Mouse (Mus musculus): Measurements from ENCODE around the gene Dmrtc2. TPM values are rescaled to one million over a fixed set of nuclear protein-coding genes. Genes with fewer than 3 reads are reported as not detected.
"Not testable (repeated sequence)": the region's sequence is repeated elsewhere in the genome, so short reads cannot be mapped to it uniquely, and the experiment has no call there.

Dmrtc2 gene
- total RNA-seq (2021): not detected in 2 replicates
- long read RNA-seq: 0 reads

DNA sequence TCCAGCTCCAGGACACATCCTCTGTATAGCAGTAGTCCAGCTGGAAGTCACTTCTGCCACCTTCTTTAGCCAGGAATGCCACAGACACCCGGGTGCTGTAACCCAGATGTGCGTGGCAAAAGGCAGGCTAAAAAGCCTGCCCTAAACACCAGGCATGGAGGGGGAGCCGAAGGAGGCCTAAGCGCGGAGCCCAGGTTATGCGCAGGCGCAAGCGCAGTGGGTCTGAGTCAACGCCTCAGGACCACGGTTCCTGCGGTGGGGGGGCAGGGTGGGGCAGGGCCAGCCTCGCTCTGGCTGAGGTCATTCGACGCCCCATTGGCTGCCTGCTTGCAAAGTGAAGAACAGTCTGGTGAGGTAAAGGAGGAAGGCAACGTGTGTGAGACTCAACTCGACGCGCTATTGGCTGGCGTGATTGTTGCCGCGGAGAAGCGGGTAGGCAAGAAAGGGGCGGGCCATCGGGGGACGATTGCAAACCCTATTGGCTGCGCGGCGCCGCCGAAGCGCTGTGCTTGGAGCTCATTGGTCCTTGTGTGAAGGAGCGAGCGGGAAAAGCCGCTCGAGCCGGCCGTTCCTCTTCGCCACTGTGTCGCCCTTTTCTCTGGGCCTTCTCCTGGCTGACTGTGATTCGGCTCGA lies at the start of gene Dmrtc2, which contains the start of gene Lypd4:
Gene Dmrtc2 (plus strand): TSS at position 526 of the 634 bp plus-strand sequence.
Gene Lypd4 (minus strand): TSS at position 410 of the 634 bp plus-strand sequence.
- DNase-seq: no peak

DNA sequence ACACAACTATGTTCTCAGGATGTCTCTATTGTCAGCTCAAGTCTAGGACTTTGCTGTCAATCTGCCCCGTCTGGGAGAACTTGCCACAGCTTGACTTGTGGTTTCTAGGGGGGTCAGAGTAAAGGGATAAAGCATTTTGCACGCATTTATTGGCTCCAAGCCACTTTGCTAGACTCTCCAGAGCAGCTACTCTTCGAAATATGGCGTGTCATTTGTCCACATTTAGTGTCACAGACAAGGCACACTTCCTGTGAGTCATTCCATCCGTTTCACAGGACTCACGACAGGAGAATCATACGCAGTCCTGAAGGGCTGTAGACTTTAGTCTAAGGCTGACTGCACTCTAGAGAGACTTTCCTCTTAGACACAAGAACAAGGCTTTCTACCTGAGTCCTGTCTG lies 45.4 kb upstream of the Dmrtc2 start:
- DNase-seq: no peak

DNA sequence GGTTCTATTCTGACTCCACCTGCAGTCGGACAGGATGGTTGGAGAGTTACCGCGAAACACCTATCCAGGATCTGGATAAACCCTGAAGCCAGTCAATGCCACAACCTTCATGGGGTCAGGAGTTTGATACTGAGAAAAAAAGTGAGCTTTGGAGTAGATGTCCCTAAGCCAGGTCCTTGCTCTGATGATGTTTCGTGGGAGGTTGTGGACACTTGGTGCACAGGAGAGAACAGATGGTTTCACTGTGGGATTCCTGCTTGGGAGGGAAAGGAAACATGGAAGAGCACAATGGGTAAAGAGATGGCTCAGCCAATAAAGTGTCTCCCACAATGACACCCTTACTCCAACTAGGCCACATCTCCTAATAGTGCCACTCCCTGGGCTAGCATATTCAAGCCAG lies 42.7 kb upstream of the Dmrtc2 start:
- DNase-seq: no peak

DNA sequence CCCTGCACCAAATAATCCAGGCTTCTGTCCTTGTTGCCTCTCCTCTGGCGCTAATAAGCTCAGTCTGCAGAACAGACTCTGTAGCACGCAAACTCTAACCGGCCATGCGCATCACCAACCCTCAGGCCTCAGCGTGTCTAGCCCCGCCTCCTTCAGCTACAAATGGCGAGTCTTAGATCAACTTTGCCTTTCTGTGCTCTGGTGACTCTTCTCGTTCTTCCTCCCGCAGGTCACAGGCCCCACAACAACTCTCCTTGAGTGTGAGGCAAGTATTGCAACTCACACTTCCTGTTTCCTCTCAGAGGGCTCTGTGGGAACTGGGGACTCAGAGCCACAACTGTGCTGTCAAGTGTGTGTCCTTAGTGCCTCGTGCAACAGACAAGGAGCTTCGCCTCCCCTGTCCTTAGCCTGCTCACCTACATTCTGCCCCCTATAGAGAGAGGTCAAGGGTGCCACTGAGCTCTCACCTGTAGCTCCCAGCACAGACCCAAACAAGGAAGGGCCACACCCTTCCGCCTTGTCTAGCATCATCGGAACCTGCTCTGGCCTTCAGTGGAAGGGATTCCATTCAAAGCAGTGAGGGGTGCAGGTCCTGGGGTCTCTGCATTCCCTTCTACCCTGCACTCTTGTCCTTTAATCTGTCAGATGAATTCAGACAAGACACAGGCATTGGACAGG lies 31.0 kb upstream of the Dmrtc2 start:
- not testable (repeated sequence) for DNase-seq

DNA sequence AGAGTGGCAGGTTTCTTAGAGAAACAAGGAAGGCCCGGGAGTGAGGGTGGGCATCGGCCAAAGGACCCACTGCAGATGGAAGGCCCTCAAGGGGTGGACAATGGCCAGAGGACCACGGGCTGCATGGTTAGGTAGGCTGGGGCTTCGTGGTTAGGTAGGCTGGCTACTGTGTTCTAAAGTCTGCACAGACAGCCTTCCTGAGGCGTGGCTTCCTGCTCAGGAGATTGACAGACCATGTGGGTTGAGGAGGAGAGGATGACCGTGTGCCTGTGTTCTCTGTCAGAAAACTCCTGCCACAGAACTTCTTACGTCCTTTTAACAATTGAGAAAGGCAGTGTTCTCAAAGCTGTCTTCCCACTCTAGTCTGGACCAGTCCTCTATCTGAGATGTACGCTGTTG lies 30.4 kb upstream of the Dmrtc2 start:
- no peak for DNase-seq

DNA sequence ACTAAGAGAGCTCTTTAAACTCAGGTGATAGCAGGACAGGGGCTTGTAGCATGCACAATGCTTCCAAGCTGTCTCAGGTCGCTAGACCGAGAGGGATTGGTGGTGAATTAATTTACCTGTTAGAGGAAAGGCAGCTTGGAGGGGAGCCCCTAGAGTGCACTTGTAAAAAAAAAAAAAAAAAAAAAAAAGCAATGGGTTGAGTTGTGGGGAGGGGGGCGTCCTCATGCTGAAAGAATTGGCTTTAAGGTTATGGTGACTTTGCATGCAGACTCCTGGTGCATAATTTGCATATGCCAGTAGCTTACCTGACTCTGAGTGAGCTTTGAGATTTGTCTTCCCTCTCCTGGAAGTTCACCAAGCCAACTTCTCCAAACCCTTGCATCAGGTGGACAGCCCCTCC lies 29.5 kb upstream of the Dmrtc2 start:
- no peak for DNase-seq

DNA sequence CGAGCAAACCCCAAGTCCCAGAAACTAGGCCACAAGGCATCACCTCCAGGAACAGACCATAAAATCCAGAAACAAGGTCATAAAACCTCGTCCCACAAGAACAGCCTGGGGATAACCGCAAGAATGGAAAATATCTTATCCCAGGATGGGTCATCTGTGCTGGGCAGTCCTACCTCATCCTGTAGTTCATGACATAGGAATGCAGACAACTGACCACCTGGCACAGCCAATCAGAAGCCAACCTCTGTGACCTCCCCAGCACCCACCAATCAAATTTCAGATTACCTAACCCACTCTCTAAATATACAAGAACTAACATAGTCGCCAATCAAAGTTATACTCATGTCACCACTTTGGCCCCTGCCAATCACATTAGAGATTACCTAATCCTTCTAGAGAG lies 28.8 kb upstream of the Dmrtc2 start:
- DNase-seq: no peak

DNA sequence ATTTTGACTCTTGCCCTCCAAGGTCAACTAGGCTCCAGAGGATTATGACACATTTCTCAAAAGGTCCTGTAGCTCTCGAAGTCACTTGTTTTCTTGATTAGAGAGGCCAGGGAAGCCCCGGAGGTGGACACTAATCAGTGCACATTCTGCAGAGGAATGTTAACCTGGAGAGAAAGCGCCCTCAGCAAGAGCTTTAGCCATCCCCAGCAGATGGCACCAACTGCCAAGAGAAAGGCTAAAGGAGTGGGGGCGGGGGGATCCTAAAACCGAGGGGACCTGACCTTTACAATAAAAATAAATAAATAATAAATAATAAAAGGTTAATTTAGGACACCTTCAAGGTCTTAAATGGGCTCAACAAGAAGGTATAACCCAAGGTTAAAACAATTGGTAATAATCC lies 25.7 kb upstream of the Dmrtc2 start:
- no peak for DNase-seq

DNA sequence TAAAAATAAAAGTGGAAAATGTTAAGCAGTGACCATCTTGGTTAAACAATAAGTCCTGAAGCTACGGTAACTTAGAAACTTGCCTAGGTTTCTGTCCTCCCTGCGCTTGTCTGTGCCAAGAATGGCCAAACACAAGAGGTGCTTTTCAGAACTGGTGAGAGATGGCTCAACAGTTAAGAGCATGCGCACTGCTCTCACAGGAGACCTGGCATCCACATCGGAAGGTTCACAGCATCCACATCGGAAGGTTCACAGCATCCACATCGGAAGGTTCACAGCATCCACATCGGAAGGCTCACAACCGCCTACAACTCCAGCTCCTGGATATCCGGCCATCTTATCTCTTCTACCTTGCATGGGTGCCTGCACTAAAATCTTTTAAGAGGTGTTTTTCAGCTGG lies 24.7 kb upstream of the Dmrtc2 start:
- DNase-seq: no peak

DNA sequence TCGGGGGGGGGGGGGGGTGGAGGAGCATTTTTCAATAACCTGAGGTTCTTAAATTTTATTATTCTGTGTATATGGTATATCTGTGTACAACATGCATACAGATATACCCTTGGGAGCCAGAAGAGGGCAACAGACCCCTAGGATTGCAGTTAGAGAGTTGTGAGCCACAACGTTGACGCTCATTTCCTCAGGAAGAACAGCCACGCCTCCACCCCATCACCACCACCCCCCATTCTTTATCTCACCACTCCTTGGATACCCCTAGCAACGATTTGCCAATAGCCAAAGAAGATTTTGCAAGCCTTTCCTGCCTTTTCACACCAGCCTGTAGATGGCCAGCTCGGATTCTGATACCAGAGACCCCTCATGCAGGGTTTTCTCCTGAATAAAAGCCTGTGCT lies 24.1 kb upstream of the Dmrtc2 start:
- no peak for DNase-seq

DNA sequence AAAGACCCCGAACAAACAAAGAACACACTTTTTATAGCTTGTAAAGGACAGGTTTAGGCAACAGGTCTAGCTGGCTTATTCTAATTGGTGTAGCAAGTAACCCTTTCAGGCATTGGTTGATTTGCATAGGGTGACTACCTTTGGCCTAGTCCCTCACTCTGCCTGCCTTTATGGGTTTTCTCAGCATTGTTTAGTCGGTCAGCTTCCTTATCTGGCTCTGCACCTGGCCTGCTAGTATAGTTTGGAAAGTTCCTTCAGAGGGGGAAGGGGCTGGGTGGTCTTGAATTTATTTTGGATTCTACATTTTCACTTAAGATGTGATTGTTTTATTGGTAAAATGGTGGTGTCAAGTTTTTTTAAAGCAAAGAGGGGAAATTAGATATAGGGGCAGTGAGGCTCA lies 23.3 kb upstream of the Dmrtc2 start:
- not testable (repeated sequence) for DNase-seq

DNA sequence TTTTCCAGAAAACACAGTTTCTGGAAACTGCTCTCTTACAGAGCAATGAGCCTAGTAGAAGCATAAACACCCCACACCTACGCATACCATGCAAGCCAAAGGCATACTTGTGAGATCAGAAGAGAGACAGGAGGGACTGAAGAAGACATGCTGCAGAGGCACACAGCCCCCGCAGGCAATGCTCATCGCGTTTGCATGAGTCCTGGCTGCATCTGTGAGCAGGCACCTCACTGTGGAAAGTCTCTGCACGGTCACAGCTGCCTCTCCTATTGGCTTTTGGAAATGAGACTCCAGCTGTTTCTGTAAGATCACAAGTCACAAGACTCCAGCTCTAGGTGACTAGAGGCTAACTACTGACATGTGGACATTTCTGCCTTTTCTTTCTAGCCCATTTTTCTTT lies 19.7 kb upstream of the Dmrtc2 start:
- DNase-seq: no peak

DNA sequence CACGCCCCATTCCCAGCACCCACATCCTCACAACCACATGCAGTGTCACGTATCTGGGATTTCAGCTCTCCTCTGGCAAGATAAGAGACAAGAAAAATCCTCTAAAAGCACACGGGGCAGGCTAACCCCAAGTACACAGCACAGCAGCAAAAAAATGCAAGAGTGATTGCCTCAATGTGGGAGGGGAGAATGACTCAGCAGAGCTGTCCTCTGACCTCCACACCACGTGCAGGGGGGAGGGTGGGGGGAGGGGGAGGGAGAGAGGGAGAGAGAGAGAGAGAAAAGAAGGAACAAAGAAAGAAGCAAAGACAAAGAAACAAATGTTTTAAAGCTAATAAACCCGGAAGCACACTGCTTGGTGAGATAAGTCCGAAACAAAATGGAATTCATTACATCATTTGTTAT lies 19.0 kb upstream of the Dmrtc2 start:
- DNase-seq: peak; percentile 30

DNA sequence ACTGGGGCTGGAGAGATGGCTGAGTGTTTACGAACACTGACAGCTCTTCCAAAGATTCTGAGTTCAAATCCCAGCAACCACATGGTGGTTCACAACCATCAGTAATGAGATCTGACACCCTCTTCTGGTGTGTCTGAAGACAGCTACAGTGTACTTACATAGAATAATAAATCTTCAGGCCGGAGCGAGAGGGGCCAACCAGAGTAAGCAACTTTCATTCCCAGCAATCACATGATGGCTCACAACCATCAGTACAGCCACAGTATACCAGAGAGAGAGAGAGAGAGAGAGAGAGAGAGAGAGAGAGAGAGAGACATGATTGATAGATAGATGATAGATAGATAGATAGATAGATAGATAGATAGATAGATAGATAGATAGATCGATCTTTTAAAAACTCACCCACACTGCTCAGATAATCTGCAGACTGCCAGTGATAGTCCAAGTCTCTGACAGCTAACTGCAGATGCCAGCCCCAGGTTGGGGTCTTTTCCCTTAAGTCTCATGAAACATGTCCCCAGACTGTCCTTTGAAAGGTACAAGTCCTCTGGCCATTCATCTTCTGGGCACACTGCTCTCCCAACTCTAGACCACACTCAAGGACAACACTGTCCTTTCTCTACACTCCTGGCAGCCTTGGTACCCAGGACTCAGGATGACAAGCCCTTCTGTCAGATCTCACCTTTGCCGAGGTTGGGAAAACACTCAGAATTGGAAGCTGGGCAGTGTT lies 18.1 kb upstream of the Dmrtc2 start:
- no peak for DNase-seq

DNA sequence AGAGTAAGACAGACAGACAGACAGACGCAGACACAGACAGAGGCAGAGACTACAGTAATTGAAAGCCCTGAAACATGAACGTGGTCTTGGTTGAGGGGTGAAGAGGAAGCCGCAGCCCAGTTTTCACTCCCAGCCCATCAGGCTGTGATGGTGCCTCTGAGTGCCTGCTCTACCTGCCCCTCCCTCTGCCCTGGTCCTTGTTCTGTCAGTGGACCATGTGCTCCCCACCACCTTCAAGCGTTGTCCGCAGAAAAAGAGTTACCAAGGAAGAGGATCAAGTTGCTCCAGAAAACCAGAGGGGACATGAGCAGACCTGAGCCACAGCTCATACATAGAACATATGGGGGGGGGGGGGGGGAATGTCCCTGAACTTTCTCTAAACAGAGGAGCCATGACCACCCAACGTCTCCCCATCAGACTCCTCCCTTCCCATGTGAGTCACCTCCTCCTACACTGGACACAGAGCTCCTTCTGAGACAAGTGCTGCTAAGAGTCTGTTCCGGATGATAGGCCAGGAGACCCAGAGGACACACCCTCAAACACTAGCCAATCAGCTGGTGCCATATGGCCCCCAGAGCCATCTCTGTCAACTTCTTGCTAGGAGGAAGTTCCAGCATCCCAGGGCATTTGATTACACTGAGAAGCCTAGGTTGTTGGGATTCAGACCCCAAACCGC lies 17.2 kb upstream of the Dmrtc2 start:
- no peak for DNase-seq

DNA sequence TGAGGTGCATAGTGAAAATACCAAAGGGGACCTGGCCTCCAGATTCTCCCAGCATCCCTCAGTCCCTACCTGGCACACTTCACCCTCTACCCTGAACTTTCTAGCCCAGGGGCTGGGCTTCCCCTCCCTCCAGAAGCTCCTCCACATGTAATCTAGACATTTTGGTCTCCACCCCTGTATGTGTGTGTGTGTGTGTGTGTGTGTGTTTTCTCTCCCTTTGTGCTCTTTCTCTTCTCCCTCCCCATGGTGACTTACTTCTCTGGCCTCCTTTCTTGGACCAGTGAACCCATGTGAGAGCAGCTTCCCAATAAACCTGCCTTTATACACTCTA lies 16.7 kb upstream of the Dmrtc2 start:
- no peak for DNase-seq

DNA sequence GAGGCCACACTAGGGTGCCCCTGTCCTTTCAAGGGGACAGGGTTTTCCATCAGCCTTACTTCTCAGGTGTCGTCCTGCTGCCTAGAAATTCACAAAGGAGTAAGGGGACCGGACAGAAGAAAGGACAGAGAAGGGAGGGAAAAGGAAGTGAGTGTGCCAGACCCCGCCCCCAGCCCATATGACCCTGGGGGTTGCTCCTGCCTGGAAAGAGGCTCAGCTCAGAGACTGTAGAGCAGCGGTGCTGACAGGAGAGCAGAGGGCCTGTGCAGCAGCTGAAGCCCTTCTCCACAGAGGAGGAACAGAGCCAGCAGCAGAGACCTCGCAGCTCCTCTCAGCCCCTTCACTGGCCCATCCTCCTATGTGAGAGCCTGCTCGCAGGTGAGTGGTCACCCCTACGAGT lies 16.2 kb upstream of the Dmrtc2 start:
- no peak for DNase-seq

DNA sequence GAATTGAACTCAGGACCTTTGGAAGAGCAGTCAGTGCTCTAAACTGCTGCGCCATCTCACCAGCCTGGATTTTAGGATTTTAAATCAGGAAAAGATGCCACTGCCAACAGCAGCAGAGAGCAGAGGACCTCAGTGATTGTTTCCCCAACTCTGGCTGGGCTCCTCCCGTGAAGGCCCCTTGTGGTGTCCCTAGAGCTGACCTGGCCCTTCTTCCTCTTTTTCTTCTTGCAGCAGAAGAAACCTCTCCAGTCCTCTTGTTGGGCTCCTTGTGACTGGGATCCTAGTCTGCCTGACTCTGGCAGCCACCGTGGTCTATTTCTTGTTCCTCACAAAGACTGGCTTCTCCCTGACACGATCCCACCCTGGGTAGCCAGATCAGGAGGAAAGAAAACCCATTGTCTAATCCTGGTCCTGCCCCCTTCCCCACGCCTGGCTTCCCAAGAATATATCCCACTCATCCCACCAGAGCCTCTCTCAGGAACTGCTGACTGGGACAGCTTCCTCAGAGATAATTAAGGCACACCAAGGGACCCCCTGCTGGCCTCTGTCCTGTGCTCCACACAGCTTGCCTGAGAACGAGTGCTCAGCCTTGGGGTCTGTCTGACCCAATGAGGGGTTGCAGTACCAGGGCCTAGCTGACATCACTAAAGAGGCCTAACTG lies 13.3 kb upstream of the Dmrtc2 start:
- DNase-seq: no peak

DNA sequence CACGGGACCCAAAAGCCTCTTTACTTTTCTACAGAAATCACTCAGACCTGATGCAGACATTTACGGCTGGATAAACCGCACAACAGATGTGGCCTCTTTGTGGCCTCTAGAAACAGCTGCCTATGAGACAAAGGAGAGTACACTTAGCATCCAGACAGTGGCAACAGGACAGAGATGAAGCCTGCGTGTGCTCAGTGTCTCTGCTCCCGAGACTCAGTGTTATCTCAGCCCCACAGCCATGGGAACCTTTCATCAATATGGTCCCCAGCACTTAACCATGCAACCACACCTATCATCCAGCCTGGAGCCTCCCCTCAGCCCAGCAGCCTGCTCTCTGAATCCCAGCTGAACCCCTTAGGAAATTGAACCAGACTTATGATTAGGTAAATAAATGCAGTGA lies 10.6 kb upstream of the Dmrtc2 start:
- DNase-seq: no peak

DNA sequence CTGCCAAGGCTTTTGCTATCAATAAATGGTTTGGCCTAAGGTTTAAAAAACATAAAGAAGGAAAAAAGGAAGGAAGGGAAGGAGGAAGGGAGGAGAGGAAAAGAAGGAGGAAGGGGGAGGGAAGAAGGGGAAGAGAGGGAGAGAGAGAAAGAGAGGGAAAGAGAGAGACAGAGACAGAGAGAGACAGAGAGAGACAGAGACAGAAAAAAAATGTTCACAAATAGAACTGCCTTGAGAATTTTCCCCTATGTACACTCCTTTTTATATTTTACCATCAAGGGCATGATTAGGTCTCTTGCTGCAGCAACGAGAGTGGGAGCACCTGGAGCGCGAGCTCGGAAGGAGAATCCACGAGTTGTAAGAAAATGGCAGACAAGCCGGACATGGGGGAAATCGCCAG lies 7.9 kb upstream of the Dmrtc2 start, which contains the start of gene Gm9844:
Gene Gm9844 (plus strand): TSS at position 301 of the 400 bp plus-strand sequence.
- DNase-seq: no peak

DNA sequence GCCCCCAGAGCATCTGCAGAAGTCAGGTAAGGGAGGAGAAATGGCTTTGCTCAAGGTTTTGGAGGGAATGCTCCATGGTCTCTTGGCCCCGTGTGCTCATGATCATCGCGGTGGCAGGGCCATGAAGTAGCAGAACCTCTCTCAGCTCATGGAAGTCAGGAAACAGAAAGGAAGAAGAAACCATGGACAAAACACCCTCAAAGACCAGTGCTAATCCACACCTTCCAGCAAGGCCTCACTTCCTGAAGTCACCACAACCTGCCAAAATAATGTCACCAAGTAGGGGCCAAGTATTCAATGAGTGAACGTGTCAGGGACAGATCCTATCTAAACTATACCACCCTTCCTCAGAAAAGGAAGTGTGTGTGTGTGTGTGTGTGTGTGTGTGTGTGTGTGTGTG lies 7.0 kb upstream of the Dmrtc2 start:
- DNase-seq: no peak

DNA sequence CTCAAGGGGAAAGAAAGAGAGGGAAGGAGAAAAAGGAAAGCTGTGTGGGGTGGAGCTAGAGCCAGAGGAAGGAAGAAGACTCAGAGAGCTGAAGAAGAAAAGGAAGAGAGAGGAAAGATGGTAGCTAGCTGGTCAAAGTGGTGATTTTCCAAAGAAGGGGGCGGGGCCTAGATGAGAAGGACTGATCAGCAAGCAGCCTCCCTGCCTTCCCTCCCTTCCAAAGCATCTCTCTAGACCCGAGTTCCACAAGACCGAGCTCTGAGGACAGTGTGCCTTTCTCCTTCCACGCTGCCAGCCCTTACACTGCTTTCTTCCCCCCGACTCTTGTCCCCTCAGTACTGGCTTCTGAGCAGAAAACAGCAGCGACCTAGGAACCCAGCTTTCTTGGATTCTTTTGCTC lies 5.7 kb upstream of the Dmrtc2 start:
- no peak for DNase-seq

DNA sequence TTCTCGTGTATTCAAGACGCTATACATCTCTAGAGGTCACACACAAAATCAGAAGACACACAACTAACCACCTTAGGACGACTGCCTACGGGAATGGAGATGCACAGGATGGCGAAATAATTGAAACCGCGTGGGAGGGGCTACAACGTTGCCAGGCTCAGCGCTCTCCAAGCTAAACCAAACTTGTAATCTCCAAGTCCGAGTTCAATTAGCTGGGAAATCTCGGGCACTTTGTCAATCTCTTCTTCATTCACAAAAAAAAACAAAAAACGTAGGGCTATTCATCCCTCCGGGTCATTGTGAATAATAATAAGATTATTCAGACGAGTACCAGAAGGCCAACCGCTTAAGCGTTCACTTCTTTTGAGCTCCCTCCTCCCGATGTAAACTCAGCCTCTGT lies 777 bp upstream of the Dmrtc2 start:
- DNase-seq: no peak
